Mouse (Mus musculus): Measurements from ENCODE around the gene Asic4.
A peak's percentile ranks its signal among the peaks of the same experiment; 100 is the strongest.

The Asic4 gene

DNA sequence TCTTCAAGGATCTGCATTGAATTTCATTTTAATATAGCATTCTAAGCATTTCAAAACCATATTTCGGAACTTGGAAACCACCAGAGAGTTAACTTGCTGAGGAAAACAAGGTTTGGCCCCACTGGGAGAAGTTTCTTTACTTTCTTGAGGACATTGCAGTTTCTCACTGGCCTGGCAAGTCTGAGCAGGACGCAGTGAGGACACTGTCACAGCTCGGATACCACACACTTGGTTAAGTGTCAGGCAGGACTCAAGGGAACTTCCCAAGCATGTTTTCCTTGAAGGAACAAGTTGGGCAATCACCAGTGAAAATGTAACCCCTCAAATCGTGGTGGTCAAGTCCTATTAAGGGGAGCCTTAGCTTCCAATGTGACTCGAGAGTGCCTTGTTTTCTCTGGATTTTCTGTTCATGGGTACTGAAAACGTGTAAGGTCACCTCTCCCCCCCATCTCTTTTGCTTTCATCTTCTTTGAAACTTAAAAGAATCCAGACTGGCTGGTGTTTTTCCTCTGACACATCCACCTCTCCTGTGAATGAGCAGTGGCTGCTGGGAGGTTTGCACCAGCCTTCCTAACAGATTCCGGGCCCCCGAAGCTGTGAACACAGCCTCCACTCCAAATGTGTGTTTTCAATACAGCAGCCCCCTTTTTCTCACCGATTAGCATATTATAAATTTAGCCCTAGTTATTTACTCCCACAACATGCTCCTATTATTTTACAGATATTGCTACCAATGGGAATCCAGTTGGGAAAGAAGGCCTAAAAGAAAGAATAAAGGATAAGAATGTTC is 54.2 kb downstream of the Asic4 start:
- DNase-seq, result no peak

DNA sequence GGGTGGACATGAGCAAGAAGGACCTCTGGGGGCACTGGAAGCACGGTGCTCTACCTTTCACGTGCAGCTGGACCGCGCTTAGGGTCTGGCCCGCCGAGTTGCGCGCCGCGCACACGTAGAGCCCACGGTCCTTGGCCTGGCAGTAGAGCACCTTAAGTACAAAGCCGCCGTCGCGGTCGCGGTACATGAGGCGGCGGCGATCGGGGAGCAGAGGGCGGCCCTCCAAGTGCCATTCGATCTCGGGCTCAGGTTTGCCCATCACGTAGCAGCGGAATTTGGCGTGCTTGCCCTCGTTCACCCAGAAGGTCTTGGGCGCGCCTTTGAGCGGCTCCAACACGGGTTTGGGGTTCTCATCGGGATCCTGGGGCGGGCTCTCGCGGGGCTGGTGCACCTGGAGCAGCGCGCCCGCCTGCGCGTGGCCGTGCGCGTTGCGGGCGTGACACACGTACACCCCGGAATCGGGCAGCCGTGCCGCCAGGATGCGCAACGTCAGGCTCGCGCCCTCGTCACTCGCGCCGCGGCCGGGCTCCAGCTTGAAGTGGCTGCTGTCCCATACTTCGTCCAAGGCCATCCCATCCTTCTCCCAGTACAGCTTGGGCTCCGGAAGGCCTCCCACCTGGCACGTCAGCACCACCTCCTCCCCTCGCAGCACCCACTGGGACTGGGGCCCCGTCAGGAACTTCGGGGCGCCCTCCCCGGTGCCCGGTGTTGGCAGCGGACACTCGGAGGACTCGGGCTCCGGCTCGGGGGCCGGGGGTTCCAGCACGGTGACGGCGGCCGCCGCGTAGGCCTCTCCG is 55.1 kb downstream of the Asic4 start:
- peak; percentile 18 to 56 for DNase-seq

DNA sequence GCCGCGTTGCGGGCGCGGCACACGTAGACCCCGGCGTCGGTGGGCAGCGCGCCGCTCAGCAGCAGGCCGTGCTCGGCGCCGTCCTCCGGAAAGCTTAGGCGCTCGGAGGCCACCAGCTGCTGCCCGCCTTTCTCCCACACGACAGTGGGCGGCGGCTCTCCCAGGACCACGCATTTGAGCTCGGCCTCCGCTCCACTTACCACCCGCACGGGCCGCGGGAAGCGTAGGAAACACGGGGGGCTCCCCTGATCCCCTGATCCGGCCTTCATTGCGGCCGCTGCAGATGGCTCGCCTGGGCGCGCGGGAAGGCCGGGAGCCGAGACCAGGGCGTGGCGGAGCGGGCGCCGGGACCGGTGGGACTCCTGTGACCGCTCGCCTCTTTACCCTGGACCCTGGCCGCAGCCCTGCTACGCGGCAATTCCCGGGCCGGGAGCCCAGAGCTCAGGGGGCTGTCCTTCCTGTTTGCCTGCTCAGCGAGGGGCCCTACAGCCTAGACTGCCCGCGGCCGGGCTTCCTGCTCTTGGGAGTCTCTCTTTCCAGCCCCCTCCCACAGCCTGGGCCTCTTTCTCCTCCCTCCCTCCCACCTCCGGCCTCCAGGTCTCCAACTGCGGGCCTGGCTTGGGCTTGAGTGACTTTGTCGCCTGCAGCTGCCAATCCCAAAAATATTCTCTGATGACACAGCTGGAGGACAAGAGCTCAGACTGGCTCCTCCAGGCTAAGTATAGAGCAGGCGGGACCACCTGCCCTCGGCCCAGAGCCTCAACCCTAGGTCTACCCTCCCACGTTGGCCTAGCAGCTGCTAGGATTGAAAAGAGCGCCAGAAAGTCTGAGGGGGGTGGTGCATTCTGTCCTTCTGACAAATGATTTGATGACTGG is 56.0 kb downstream of the Asic4 start, which contains the start of gene Obsl1:
TSS of gene Obsl1 (minus strand) at position 497 of the 876 bp plus-strand sequence.
- DNase-seq, result peak; percentile 27 to 63

DNA sequence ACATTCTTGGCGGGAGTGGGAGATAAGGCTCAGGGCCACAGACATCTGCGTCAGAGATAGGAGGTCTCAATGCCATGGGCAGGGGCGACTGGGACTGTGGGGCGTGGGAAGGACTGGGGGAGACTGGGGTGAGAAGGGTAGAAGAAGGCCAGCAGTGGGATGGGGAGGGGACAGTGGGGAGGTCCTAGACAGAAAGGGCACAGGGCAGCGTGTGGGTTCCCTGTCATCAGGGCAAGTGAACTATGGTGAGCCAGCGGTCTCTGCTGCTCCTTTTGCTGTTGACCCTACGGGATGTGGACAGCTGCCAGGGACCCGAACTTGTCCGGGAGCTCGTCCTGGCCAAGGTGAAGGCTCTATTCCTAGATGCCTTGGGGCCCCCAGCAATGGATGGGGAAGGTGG is 56.8 kb downstream of the Asic4 start, which contains the start of gene Inha:
TSS of gene Inha (plus strand) at position 72 of the 400 bp plus-strand sequence.
- DNase-seq, result no peak

DNA sequence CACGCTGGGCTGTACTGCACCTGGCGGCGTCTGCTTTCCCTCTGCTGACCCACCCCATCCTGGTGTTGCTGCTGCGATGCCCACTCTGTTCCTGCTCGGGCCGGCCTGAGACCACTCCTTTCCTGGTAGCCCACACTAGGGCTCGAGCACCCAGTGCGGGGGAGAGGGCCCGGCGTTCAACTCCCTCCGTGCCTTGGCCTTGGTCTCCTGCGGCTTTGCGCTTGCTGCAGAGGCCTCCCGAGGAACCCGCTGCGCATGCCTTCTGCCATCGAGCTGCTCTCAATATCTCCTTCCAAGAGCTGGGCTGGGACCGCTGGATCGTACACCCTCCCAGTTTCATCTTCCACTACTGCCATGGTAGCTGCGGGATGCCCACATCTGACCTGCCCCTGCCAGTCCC is 59.4 kb downstream of the Asic4 start:
- no peak for DNase-seq

DNA sequence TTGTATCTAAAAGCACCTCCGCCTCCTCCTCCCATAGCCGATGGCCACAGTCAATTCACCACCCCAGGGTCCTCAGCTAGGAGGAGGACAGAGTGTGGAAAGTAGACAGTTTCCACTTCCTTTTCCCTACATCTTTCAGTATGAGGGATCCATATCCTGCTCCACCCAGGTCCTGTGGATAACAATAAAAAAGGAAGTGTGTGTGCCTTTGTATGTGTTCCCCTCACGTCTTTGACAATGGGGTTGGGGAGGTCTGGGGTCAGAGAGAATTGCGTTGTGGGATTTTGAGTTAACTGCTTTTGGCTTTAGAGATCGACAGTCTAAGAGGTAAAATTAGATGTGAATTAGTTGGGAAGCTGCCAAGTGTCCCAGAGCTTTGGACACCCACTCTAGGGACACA is 59.9 kb downstream of the Asic4 start:
- DNase-seq, result no peak

- peak in 1 of 2 experiments; percentile 28 for DNase-seq
Observed at GRCm38 (mm10) chr1:75511437-75512210, 61.4 kb downstream of the Asic4 start.

- no peak for DNase-seq
Observed at GRCm38 (mm10) chr1:75512550-75512949, 62.3 kb downstream of the Asic4 start.

- DNase-seq, result no peak
Observed at GRCm38 (mm10) chr1:75516703-75517380, 66.6 kb downstream of the Asic4 start.

DNA sequence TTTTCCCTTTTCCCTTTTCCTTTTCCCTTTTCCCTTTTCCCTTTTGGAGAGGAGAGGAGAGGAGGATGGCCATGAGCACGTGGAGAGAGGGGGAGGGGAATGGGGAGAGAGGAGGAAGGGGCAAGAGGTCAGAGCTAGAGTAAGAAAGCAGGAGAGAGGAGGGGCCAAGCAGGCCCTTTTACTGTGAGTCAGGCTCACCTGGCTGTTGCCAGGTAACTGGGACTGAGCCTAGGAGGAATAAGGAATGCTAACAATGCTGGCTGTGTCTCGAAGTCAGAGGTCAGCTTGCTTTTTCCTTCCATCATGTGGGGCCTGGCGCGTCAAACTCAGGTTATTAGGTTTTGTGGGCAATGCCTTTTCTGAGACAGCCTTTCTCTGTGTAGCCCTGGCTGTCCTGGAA is 67.7 kb downstream of the Asic4 start:
- DNase-seq, result peak in 1 of 2 experiments; percentile 12

DNA sequence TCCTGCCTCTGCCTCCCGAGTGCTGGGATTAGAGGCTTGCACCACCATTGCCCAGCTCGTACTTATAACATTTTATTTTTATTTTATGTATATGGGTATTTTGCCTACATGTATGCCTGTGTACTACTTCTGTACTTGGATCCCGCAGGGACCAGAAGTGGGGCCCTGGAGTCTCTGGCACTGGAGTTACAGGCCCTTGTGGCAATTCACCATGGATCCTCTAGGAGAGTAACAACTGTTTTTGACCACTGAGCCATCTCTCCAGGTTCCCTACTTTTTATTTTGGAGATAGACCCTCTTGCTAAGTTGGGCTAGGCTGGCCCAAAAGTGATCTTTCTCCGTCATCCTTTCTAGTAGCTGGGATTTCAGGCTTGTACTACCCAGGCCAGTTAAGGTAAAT is 68.2 kb downstream of the Asic4 start:
- no peak for DNase-seq

GRCm38 (mm10) chr1:75519576-75519975 is 69.3 kb downstream of the Asic4 start:
- DNase-seq, result no peak

GRCm38 (mm10) chr1:75521321-75522031 is 71.2 kb downstream of the Asic4 start, which contains the start of gene Stk11ip:
TSS of gene Stk11ip (plus strand) at chr1:75521529.
- DNase-seq, result peak; percentile 96 to 97
